Mouse (Mus musculus): ENCODE data around the gene Gmpr. TPM values are rescaled to one million over a fixed set of nuclear protein-coding genes. Genes with fewer than 3 reads are reported as not detected.

Gene Gmpr
- polyA plus RNA-seq, 1 experiment from 2014 or later: 21.7 TPM

GRCm38 (mm10) chr13:45546946-45547345 lies 39.7 kb downstream of the Gmpr start:
- H3K9me3 ChIP-seq: no peaks in the 10 kb centered on the region
- no peaks in the 10 kb centered on the region for H3K27me3 ChIP-seq
- H3K36me3 ChIP-seq: no peaks in the 10 kb centered on the region; the same call in 1 of the 2 replicates
- H3K4me2 ChIP-seq: no peak overlapping the region
- ATAC-seq (ENCODE audit: insufficient number of reproducible peaks, insufficient read depth, low FRiP score, low TSS enrichment, low read depth): no peak
- no peaks in the 10 kb centered on the region for H3K4me1 ChIP-seq (replicated peaks)
- no peak overlapping the region for H3K4me3 ChIP-seq (replicated peaks)
- WGBS: 87% methylated on average over 4 of the region's 4 CpGs
- H3K9ac ChIP-seq (replicated peaks): no peak overlapping the region
- H3K27ac ChIP-seq: no peak overlapping the region

DNA sequence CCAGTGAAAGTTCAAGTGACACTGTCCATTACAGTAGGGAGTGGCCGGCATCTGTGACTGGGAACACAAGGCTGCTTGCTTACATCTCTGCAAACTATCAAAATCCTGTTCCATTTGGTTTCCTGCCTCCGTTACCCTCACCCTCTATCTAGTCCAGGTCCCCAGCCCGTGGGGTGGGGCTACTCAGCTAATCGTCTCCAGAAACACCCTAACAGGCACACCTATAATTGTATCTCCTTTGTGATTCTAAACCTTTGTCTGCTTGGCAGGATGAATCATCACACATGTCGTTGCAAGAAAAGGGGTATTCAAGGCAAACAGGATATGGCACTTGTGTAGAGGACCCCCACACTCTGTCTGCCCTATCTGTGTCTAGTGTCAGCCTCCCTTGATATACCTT lies 40.3 kb downstream of the Gmpr start:
- H3K4me3 ChIP-seq (replicated peaks): no peak overlapping the region
- no peak for ATAC-seq (ENCODE audit: insufficient number of reproducible peaks, insufficient read depth, low FRiP score, low TSS enrichment, low read depth)
- H3K4me2 ChIP-seq: no peak overlapping the region
- no peaks in the 10 kb centered on the region for H3K4me1 ChIP-seq (replicated peaks)
- no peaks in the 10 kb centered on the region for H3K9me3 ChIP-seq
- 77% methylated on average over 5 of the region's 5 CpGs for WGBS
- H3K9ac ChIP-seq (replicated peaks): no peak overlapping the region
- no peak overlapping the region for H3K27ac ChIP-seq
- H3K36me3 ChIP-seq: no peaks in the 10 kb centered on the region; the same call in 1 of the 2 replicates
- H3K27me3 ChIP-seq: no peaks in the 10 kb centered on the region

DNA sequence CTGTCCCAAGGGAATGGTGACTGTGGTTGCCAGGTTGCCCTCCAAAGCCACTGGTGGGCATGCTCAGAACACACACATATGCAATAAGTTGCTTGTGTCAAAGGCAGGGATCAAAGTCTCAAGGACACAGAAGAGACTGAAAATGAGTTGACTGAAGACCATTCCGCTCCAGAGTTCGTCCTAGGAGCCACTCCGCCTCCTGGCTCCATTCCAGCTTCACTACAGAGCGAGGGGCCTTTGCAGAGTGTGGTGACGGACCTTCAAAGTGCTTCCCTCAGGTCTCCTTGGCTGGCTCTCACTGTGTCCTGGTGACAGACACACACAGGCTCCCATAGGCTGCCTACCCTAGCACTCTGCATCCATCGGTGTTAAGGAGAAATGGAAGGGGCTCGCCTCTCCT lies 46.4 kb downstream of the Gmpr start:
- Histone ChIP-seq H3K9ac (replicated peaks) (no peak overlapping the region), H3K4me1 (replicated peaks) (peaks cover 6% of the 10 kb centered on the region; the same call in 1 of the 2 replicates), H3K4me2 (no peak overlapping the region), H3K9me3 (no peaks in the 10 kb centered on the region), H3K36me3 (no peaks in the 10 kb centered on the region), H3K27me3 (no peaks in the 10 kb centered on the region), H3K4me3 (replicated peaks) (no peak overlapping the region), H3K27ac (no peak overlapping the region)
- ATAC-seq (ENCODE audit: insufficient number of reproducible peaks, insufficient read depth, low FRiP score, low TSS enrichment, low read depth): no peak
- WGBS: 65% methylated on average over 7 of the region's 7 CpGs

DNA sequence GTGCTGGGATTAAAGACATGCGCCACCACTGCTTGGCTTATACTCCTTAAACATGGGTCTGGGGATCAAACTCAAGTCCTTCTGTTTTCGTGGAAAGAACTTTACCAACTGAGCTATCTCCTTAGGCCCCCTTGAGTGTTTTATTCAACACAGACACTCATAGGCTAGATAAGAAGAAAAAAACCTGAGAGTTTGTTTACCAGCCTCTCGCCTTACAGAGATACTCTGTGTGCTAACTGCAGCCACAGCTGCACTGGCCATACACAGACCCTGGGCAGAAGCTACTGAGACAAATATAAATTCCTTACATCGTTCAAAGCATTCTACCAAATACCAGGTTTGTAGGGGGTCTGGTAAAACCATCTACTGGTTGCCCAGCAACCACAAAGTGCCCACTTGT lies 51.1 kb downstream of the Gmpr start:
- Histone ChIP-seq H3K27ac (no peak overlapping the region), H3K9ac (replicated peaks) (no peak overlapping the region), H3K4me3 (replicated peaks) (no peak overlapping the region), H3K4me1 (replicated peaks) (peaks cover 6% of the 10 kb centered on the region; the same call in 1 of the 2 replicates), H3K4me2 (no peak overlapping the region), H3K9me3 (no peaks in the 10 kb centered on the region), H3K36me3 (no peaks in the 10 kb centered on the region), H3K27me3 (no peaks in the 10 kb centered on the region)
- 66% methylated on average over 4 of the region's 4 CpGs for WGBS
- ATAC-seq (ENCODE audit: insufficient number of reproducible peaks, insufficient read depth, low FRiP score, low TSS enrichment, low read depth): no peak

GRCm38 (mm10) chr13:45559258-45559657 lies 52.0 kb downstream of the Gmpr start:
- H3K27me3 ChIP-seq: no peaks in the 10 kb centered on the region
- H3K9ac ChIP-seq (replicated peaks): no peak overlapping the region
- WGBS: 95% methylated on average over 3 of the region's 3 CpGs
- no peak overlapping the region for H3K4me3 ChIP-seq (replicated peaks)
- H3K4me2 ChIP-seq: no peak overlapping the region
- no peaks in the 10 kb centered on the region for H3K9me3 ChIP-seq
- ATAC-seq (ENCODE audit: insufficient number of reproducible peaks, insufficient read depth, low FRiP score, low TSS enrichment, low read depth): no peak
- H3K36me3 ChIP-seq: no peaks in the 10 kb centered on the region
- H3K4me1 ChIP-seq (replicated peaks): no peaks in the 10 kb centered on the region
- H3K27ac ChIP-seq: no peak overlapping the region

- 76% methylated on average over 7 of the region's 7 CpGs for WGBS
- no peak for ATAC-seq (ENCODE audit: insufficient number of reproducible peaks, insufficient read depth, low FRiP score, low TSS enrichment, low read depth)
- H3K4me1 ChIP-seq (replicated peaks): no peaks in the 10 kb centered on the region
Observed at GRCm38 (mm10) chr13:45560543-45560942, 53.3 kb downstream of the Gmpr start.

DNA sequence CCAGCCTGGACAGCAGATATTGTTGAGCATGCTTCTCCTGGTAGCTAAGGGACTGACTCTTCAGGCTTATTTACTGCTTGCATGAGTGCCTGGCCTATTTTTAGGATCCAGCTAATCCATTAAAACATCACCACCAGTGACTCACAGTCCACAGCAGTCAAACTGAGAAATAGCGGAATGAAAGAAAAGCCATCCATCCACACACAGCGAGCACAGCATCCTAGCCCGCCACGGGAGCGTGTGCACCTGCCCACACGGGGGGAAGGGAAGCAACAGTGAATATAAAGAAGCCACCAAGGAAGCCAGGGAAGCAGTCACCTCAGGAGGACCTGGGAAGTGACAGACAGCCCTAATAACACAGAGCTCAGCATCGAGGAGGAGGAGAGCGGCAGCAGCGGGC lies 54.8 kb downstream of the Gmpr start:
- Histone ChIP-seq H3K9me3 (no peaks in the 10 kb centered on the region), H3K4me1 (replicated peaks) (no peaks in the 10 kb centered on the region), H3K36me3 (peaks cover 4% of the 10 kb centered on the region; the same call in 1 of the 2 replicates), H3K27ac (no peak overlapping the region), H3K4me2 (no peak overlapping the region), H3K9ac (replicated peaks) (no peak overlapping the region), H3K4me3 (replicated peaks) (no peak overlapping the region), H3K27me3 (no peaks in the 10 kb centered on the region)
- 84% methylated on average over 9 of the region's 9 CpGs for WGBS
- ATAC-seq (ENCODE audit: insufficient number of reproducible peaks, insufficient read depth, low FRiP score, low TSS enrichment, low read depth): no peak

More at GRCm38 (mm10) chr13:45560543-45560942, 53.3 kb downstream of the Gmpr start:
- no peak overlapping the region for H3K9ac ChIP-seq (replicated peaks)
- H3K4me3 ChIP-seq (replicated peaks): no peak overlapping the region
- no peaks in the 10 kb centered on the region for H3K27me3 ChIP-seq
- no peaks in the 10 kb centered on the region for H3K9me3 ChIP-seq
- no peak overlapping the region for H3K27ac ChIP-seq
- no peak overlapping the region for H3K4me2 ChIP-seq
- no peaks in the 10 kb centered on the region for H3K36me3 ChIP-seq

DNA sequence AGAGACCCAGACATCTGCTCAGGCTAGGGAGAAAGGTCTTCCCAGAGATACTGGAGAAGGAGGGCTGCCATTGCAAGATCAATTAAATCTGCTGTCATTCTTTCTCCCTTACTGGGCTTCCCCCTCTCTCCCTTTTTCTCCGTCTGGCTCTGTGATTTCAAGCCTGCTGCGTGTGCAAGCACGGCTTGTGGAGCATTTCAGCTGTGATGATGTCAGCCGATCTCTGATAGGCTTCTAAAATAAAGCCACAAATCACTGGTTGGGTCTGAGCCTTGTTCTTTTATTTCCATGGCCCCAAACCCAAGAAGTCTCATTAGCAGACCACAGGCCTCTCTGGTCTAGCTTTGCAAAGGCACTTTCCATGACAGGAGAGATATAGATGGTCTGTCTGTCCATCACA lies 57.7 kb downstream of the Gmpr start:
- no peak overlapping the region for H3K27ac ChIP-seq
- 66% methylated on average over 4 of the region's 4 CpGs for WGBS
- no peak overlapping the region for H3K4me3 ChIP-seq (replicated peaks)
- no peaks in the 10 kb centered on the region for H3K27me3 ChIP-seq
- no peak for ATAC-seq (ENCODE audit: insufficient number of reproducible peaks, insufficient read depth, low FRiP score, low TSS enrichment, low read depth)
- H3K9ac ChIP-seq (replicated peaks): no peak overlapping the region
- H3K4me2 ChIP-seq: no peak overlapping the region
- peaks cover 7% of the 10 kb centered on the region; the same call in 1 of the 2 replicates for H3K36me3 ChIP-seq
- no peaks in the 10 kb centered on the region for H3K9me3 ChIP-seq
- H3K4me1 ChIP-seq (replicated peaks): no peaks in the 10 kb centered on the region

- 70% methylated on average over 7 of the region's 7 CpGs for WGBS
Observed at GRCm38 (mm10) chr13:45569932-45570331, 62.7 kb downstream of the Gmpr start.

DNA sequence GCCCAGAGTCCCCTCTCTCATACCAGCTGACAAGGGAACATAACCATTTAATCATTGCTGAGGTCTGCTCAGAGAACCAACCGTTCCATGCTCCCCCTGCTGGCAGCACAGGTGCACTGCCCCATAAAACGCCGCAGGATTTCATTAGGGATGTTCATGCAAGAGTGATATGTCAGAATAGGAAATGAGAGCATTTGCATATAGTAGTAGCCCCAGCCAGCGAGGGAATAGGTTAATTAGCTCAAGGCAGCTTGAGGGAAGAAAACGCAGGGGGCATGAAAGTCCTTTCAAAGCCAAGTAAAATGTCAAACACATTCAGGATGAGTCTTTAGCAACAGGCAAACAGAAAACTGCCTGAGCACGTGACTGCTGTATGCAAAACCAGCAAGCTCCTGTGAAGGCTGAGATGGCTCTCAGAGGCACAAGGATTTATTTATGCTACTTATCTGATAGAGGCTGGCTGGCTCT lies 64.6 kb downstream of the Gmpr start:
- ATAC-seq (ENCODE audit: insufficient number of reproducible peaks, insufficient read depth, low FRiP score, low TSS enrichment, low read depth): 0 out of 2 replicates have a peak, but pooled peaks have one; percentile 37
- 5% methylated on average over 6 of the region's 6 CpGs for WGBS
- Histone ChIP-seq H3K4me2 (no peak overlapping the region), H3K9me3 (no peaks in the 10 kb centered on the region), H3K36me3 (peaks cover 5% of the 10 kb centered on the region; the same call in 1 of the 2 replicates), H3K4me1 (replicated peaks) (peaks cover 6% of the 10 kb centered on the region), H3K27me3 (no peaks in the 10 kb centered on the region), H3K4me3 (replicated peaks) (no peak overlapping the region), H3K9ac (replicated peaks) (no peak overlapping the region), H3K27ac (no peak overlapping the region)

More at GRCm38 (mm10) chr13:45569932-45570331, 62.7 kb downstream of the Gmpr start:
- Histone ChIP-seq H3K9me3 (no peaks in the 10 kb centered on the region), H3K4me2 (no peak overlapping the region), H3K4me3 (replicated peaks) (no peak overlapping the region), H3K9ac (replicated peaks) (no peak overlapping the region), H3K27me3 (no peaks in the 10 kb centered on the region), H3K4me1 (replicated peaks) (no peaks in the 10 kb centered on the region), H3K27ac (no peak overlapping the region), H3K36me3 (peaks cover 7% of the 10 kb centered on the region; the same call in 1 of the 2 replicates)
- no peak for ATAC-seq (ENCODE audit: insufficient number of reproducible peaks, insufficient read depth, low FRiP score, low TSS enrichment, low read depth)

- no peak overlapping the region for H3K4me2 ChIP-seq
- no peak overlapping the region for H3K4me3 ChIP-seq (replicated peaks)
- no peaks in the 10 kb centered on the region for H3K36me3 ChIP-seq
- WGBS: 31% methylated on average over 4 of the region's 4 CpGs
- H3K9me3 ChIP-seq: no peaks in the 10 kb centered on the region
- peaks cover 11% of the 10 kb centered on the region for H3K4me1 ChIP-seq (replicated peaks)
- no peak overlapping the region for H3K27ac ChIP-seq
- ATAC-seq (ENCODE audit: insufficient number of reproducible peaks, insufficient read depth, low FRiP score, low TSS enrichment, low read depth): no peak
- H3K9ac ChIP-seq (replicated peaks): no peak overlapping the region
- H3K27me3 ChIP-seq: no peaks in the 10 kb centered on the region
Observed at GRCm38 (mm10) chr13:45572768-45573167, 65.5 kb downstream of the Gmpr start.

DNA sequence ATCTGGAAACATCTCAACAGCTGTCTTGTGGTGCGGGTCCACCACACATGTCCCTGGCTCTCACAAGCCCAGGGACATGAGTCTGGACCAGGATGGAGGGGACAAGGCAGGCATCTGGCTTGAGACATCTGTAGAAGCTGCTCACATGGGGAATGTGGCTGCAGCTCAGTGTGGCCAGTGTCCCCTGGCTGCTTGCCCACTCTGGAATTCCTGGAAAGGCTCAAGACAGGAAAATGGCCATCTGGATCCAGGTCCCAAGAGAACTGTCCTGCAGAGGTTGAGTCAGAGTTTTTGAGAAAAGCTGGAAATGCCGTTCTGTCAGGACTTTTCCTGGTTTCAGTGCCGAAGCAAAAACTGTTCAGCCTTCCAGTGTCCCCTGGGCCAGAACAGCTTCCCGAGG lies 68.9 kb downstream of the Gmpr start:
- Histone ChIP-seq H3K4me2 (no peak overlapping the region), H3K4me1 (replicated peaks) (peaks cover 12% of the 10 kb centered on the region), H3K27ac (peak overlapping the region; percentile 42; the same call in 1 of the 2 replicates), H3K36me3 (no peaks in the 10 kb centered on the region), H3K27me3 (no peaks in the 10 kb centered on the region), H3K9me3 (no peaks in the 10 kb centered on the region), H3K9ac (replicated peaks) (no peak overlapping the region), H3K4me3 (replicated peaks) (no peak overlapping the region)
- 60% methylated on average over 4 of the region's 4 CpGs for WGBS
- no peak for ATAC-seq (ENCODE audit: insufficient number of reproducible peaks, insufficient read depth, low FRiP score, low TSS enrichment, low read depth)

Measured in limb, embryonic 12.5 days (tissue).